8 mouse cellular contexts compared by ENCODE assay signal in genomic region chr4:87648919-87649318, GRCm38 (mm10).
DNase-seq lines count a peak whose midpoint lies in the region; ATAC-seq lines count a peak whose summit lies in the region.

No protein-coding gene starts in this region.

- peak overlapping the region; percentile 46; the same call in 1 of the 2 replicates for H3K4me3 ChIP-seq in heart, embryonic 12.5 days
- no peak overlapping the region for H3K4me3 ChIP-seq in embryonic facial prominence, embryonic 12.5 days
- no peak overlapping the region for H3K4me3 ChIP-seq in hindbrain, embryonic 16.5 days (ENCODE audit: low read length)
- H3K4me3 ChIP-seq in midbrain, embryonic 16.5 days (ENCODE audit: low read depth, low read length), result no peak overlapping the region

- no peak for DNase-seq in heart, postnatal 14 days
- no peak for DNase-seq in c-Kit-positive CD71-positive TER-119-positive erythroid progenitor cells, embryonic 14.5 days (ENCODE audit: low spot score)
- no peak for DNase-seq in gastrocnemius, adult 8-10 months (ENCODE audit: low spot score in 2 of 2)

- peak overlapping the region; percentile 79 for H3K4me2 ChIP-seq in heart, embryonic 12.5 days
- H3K4me2 ChIP-seq in embryonic facial prominence, embryonic 12.5 days (replicated peaks), result peak overlapping the region; percentile 63; the same call in 1 of the 2 replicates
- H3K4me2 ChIP-seq in hindbrain, embryonic 16.5 days (ENCODE audit: low read length), result peak overlapping the region; percentile 78
- peak overlapping the region; percentile 74 for H3K4me2 ChIP-seq in midbrain, embryonic 16.5 days (ENCODE audit: low read length)

- H3K27ac ChIP-seq in heart, embryonic 12.5 days (ENCODE audit: poor library complexity, severe bottlenecking), result no peak overlapping the region
- H3K27ac ChIP-seq in embryonic facial prominence, embryonic 12.5 days, result peak overlapping the region; percentile 41; the same call in 1 of the 2 replicates
- H3K27ac ChIP-seq in hindbrain, embryonic 16.5 days (ENCODE audit: low read depth, low read length), result peak overlapping the region; percentile 4; the same call in 1 of the 2 replicates
- H3K27ac ChIP-seq in midbrain, embryonic 16.5 days (ENCODE audit: low read length), result no peak overlapping the region; the same call in none of the 2 replicates

- ATAC-seq in heart, embryonic 12.5 days (ENCODE audit: insufficient number of reproducible peaks, low FRiP score), result no peak
- ATAC-seq in embryonic facial prominence, embryonic 12.5 days (ENCODE audit: insufficient number of reproducible peaks, insufficient read depth, low FRiP score, low TSS enrichment), result 0 out of 2 replicates have a peak, but pooled peaks have one; percentile 23
- ATAC-seq in hindbrain, embryonic 16.5 days, result peak; percentile 5; the same call in 1 of the 2 replicates
- peak; percentile 12; the same call in 1 of the 2 replicates for ATAC-seq in midbrain, embryonic 16.5 days
- no peak for ATAC-seq in frontal cortex, adult (ENCODE audit: low TSS enrichment)

- H3K4me1 ChIP-seq in heart, embryonic 12.5 days (replicated peaks), result peaks cover 11% of the 10 kb centered on the region; the same call in 1 of the 2 replicates
- peaks cover 15% of the 10 kb centered on the region for H3K4me1 ChIP-seq in embryonic facial prominence, embryonic 12.5 days
- H3K4me1 ChIP-seq in hindbrain, embryonic 16.5 days (ENCODE audit: control insufficient read depth, insufficient read depth, low read depth, low read length), result peaks cover 9% of the 10 kb centered on the region
- H3K4me1 ChIP-seq in midbrain, embryonic 16.5 days (ENCODE audit: control insufficient read depth, insufficient read depth, low read length), result peaks cover 15% of the 10 kb centered on the region

- intact Hi-C loops in heart, postnatal 14 days (cut with DNase I), result no loop called here

- 0 out of 2 replicates have a peak, but pooled peaks cover 6% of the 10 kb centered on the region for H3K9me3 ChIP-seq in heart, embryonic 12.5 days (replicated peaks)
- H3K9me3 ChIP-seq in embryonic facial prominence, embryonic 12.5 days, result no peaks in the 10 kb centered on the region
- H3K9me3 ChIP-seq in hindbrain, embryonic 16.5 days (ENCODE audit: control insufficient read depth, low read length), result no peaks in the 10 kb centered on the region
- H3K9me3 ChIP-seq in midbrain, embryonic 16.5 days (replicated peaks; ENCODE audit: control insufficient read depth, low read length, poor library complexity, severe bottlenecking), result no peaks in the 10 kb centered on the region

- H3K36me3 ChIP-seq in heart, embryonic 12.5 days, result no peaks in the 10 kb centered on the region
- H3K36me3 ChIP-seq in embryonic facial prominence, embryonic 12.5 days, result no peaks in the 10 kb centered on the region
- no peaks in the 10 kb centered on the region for H3K36me3 ChIP-seq in hindbrain, embryonic 16.5 days (ENCODE audit: control insufficient read depth, insufficient read depth, low read length)
- no peaks in the 10 kb centered on the region for H3K36me3 ChIP-seq in midbrain, embryonic 16.5 days (ENCODE audit: control insufficient read depth, insufficient read depth, low read length)

- H3K9ac ChIP-seq in heart, embryonic 12.5 days, result peak overlapping the region; percentile 21
- H3K9ac ChIP-seq in embryonic facial prominence, embryonic 12.5 days, result no peak overlapping the region
- no peak overlapping the region for H3K9ac ChIP-seq in hindbrain, embryonic 16.5 days (ENCODE audit: low read depth, low read length)
- H3K9ac ChIP-seq in midbrain, embryonic 16.5 days (ENCODE audit: low read depth, low read length), result no peak overlapping the region

- H3K27me3 ChIP-seq in heart, embryonic 12.5 days (replicated peaks), result no peaks in the 10 kb centered on the region
- no peaks in the 10 kb centered on the region for H3K27me3 ChIP-seq in embryonic facial prominence, embryonic 12.5 days
- H3K27me3 ChIP-seq in hindbrain, embryonic 16.5 days (replicated peaks; ENCODE audit: control insufficient read depth, insufficient read depth, low read length), result no peaks in the 10 kb centered on the region
- no peaks in the 10 kb centered on the region for H3K27me3 ChIP-seq in midbrain, embryonic 16.5 days (ENCODE audit: control insufficient read depth, insufficient read depth, low read depth, low read length)

Comparison
In these comparisons a context has a peak if more than half of its experiments do, and no peak if none do; other contexts are left out.
1. ATAC-seq: peak in embryonic facial prominence, embryonic 12.5 days (single experiment), hindbrain, embryonic 16.5 days (single experiment) and midbrain, embryonic 16.5 days (single experiment); none in heart, embryonic 12.5 days (single experiment) and frontal cortex, adult (single experiment).
2. H3K27ac ChIP-seq: peak in embryonic facial prominence, embryonic 12.5 days (single experiment) and hindbrain, embryonic 16.5 days (single experiment); none in heart, embryonic 12.5 days (single experiment) and midbrain, embryonic 16.5 days (single experiment).
3. Peak in every context shown above with its lines, with median percentiles within 50 percentile points of each other: H3K4me2 ChIP-seq.